Mouse (Mus musculus): ENCODE data around the gene Rnf43.

The Rnf43 gene

DNA sequence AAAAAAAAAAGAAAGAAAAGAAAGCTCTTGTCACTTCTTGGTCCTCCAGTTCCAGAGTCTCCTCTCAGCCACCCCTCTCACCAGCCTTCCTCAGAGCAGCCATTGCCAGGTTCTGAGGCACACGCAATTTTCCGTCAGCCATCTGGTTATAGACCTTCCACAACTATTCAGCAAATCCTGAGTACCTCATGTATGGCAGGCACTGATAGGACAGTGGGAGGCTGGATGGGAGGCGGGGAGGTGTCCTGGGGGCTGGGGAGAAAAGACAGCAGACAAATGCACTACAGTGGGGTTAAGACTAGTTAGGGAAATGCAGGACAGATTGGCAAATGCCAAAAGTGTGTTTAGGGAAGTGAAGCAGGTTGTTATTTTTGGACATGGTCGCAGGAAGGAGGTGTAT is 49.7 kb downstream of the Rnf43 start:
- no peak for DNase-seq (ENCODE audit: low spot score)

DNA sequence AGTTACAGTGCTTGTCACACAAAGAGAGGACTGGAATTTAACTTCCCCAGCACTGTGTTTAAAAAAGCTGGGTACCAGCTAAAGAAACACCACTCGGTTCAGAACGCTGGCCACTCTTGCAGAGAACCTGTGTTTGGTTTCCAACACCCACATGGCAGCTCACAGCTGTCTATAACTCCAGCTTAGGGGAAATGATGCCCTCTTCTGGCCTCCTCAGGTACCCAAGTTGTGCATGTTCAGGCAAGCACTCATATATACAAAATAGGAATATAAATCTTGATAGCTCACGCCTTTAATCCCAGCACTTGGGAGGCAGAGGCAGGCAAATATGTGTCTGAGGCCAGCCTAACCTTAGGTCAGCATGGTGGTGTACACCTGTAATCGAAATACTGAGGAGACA is 53.5 kb downstream of the Rnf43 start:
- no peak for DNase-seq (ENCODE audit: low spot score)

DNA sequence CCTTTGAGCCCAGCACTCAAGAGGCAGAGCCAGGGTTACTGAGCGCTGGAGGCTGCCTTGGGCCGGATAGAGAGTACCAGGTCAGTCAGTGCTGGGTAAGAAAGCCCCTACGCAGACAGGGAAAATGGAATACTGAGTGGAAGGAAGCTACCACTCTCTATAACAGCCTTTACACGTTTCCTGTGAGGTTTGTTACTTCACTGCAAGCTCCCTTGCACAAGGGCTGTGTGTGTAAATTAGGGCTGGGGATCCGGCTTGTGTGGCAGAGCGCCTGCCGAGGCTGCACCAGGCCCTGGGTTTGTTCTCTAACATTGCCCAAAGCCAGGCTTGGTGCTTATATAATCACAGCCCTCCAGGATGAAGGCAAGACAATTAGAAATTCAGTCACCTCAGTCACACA is 57.0 kb downstream of the Rnf43 start:
- no peak for DNase-seq (ENCODE audit: low spot score)

DNA sequence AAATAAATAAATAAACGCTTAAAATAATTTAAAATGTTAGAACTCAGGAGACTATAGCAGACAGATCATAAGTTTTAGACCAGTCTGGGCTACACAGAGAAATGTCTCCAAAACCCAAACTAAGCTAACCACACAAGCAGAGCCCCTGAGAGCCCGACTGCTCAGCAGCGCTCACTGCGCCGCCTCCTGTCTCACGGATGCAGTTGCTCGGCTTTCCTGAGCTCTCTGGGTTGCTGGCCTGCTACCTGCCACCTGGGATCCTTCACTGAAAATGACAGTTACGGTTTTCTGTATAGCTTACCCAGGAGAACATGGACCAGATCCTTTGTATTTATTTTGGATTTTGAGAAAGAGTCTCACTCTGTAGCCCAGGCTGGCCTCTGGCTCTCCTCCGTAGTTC is 57.8 kb downstream of the Rnf43 start:
- no peak for DNase-seq (ENCODE audit: low spot score)

DNA sequence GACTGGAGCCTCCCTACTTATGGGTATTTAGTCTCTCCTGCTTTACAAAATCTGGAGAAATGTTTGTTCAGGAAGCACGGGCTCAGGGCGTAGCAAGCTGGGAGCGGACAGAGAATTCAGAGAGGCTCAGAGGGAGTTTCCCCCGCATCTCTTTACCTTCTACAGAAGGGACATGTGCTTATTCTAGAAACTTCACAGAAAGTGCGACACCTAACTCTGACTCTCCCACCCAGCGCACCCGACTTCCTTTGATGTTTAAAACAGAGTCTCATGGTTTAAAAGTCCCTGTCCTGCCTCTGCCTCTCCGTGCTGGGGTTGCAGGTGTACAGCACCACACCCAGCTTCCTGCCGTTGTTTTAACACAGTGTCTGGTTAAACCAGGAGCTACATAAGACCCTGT is 58.3 kb downstream of the Rnf43 start:
- no peak for DNase-seq (ENCODE audit: low spot score)

DNA sequence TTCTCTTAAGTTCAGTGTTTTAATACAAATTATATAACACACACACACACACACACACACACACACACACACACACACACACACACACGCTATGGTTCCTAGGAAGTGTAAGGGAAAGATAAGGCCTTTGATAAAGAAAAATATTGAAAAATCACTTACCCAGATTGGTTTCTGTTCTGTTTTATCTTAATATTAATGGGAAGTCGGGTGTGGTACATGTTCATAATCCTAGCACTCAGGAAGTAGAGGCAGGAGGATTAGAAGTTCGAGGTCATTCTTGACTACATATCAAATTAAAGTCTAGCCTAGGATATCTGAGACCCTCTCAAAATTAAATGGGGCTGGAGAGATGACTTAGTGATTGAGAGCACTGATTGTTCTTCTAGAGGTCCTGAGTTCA is 59.6 kb downstream of the Rnf43 start:
- DNase-seq (ENCODE audit: low spot score) = no peak

DNA sequence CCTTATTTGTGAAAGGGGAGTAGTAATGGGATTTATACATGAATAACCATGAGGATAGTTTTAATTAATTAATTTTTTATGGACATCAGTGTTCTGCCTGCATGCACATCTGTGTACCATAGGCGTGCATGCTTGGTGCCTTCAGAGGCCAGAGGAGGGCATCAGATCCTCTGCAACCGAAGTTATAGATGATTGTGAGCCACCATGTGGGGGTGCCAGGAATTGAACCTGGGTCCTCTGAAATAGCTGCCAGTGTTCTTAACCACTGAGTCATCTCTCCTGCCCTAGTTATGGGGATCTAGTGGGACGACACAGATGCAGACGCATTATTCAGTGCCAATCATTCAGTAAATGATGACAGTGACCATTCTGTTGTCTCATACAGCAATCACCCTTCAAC is 60.4 kb downstream of the Rnf43 start:
- DNase-seq (ENCODE audit: low spot score) = no peak

DNA sequence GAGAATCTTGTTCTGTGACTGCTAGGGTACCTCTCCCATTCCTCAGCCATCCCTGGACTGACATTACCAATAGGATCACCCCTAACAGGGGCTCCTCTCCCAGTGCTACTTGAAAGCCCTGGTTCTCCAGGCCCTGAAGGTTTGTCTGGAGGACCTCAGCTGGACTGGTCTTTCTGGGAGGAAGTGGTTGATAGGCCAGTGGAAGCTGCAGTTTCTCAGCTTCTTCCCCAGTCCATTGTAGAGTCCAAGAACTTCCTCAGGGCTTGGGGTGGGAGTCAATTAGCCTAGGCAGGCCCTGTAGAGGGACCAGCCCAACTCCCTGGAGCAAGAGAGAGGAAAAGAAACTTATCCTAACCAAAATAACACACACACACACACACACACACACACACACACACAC is 63.0 kb downstream of the Rnf43 start:
- DNase-seq (ENCODE audit: low spot score) = no peak

DNA sequence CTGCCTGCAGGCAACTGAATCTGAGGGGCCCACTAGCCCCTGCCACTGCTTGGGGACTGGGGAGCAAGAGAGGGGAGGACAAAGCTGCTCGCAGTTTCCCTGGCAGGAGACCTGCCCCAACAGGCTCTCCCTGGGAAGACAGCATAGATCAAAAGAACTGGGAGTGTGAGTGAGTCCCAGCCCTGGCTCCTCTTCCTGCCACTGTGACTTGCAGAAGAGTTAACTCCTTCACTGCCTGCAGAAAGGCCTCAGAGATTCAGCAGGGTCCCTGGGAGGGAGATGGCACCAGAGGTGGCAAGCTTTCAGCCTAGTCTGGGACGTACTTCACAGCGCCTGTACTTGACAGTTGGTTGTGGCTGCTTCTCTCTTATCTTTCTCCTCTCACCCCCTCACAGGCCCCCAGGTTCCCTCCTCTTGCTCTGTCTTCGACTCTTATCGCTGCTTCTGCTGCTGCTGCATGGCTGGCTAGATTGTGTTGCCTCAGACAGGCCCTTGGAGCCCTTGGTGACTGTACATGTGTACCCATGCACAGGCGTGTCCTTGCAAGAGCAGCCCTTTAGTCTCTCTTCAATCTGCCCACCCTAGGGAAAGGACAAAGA is 63.5 kb downstream of the Rnf43 start:
- peak; percentile 60 for DNase-seq (ENCODE audit: low spot score)

DNA sequence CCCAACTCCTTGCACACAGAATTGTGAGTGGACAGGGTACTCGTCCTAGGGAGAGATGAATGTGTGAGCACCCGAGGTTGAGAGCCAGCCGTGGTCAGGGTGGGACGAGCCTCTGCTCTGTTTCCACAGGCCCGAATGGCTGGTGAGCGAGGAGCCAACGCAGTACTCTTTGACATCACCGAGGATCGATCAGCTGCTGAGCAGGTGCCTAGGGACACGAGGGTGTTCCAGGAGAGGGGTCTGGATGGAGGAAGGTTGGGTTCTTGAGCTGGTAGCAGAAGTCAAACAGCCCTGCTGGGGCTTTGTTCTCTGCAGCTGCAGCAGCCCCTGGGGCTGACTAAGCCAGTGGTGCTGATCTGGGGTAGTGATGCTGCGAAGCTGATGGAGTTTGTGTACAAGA is 64.5 kb downstream of the Rnf43 start:
- DNase-seq (ENCODE audit: low spot score) = no peak

DNA sequence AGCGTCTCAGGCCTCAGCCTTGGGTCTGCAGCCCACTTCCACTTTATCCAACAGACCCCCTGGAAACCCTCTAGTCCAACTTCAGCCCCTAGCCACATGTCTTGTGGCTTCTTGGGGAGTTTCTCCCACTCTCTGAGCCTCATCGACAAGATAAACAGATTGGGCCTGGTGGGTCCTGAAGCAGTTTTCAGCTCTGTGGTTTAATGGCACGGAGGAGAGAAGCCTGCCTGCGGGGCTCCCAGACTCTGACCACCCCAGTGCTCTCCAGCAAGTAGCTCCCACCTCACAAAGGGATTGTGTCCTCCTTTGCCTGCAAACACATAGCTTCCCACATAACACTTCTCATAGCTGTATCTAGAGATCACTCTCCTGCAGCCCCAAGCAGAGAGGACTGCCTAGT is 64.9 kb downstream of the Rnf43 start:
- no peak for DNase-seq (ENCODE audit: low spot score)

DNA sequence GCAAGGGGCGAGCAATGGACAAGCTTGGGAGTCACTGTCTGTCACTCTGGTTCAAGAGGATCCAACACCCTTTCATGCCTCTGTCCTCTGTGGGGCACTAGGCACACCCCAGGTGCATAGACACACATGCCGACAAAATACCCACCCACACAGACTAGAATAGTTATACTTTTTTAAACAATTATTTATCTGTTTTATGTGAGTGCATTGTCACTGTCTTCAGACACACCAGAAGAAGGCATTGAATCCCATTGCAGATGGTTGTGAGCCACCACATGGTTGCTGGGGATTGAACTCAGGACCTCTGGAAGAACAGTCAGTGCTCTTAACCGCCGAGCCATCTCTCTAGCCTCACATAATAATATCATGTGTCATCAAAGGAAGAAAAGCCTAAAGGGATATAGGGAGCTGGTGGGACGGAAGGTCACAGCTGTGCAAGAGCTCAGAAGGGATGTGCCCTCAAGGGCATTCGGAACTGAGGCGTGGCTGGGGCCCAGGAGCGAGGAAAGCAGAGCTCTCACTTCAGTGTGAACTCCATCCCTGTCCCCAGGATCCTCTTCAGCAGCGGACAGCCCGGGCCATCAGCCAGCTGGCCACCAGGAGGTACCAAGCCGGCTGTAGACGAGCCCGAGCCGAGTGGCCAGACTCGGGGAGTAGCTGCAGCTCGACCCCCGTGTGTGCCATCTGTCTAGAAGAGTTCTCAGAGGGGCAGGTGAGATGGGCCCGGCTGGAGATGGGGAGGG is 66.5 kb downstream of the Rnf43 start:
- no peak for DNase-seq (ENCODE audit: low spot score)

DNA sequence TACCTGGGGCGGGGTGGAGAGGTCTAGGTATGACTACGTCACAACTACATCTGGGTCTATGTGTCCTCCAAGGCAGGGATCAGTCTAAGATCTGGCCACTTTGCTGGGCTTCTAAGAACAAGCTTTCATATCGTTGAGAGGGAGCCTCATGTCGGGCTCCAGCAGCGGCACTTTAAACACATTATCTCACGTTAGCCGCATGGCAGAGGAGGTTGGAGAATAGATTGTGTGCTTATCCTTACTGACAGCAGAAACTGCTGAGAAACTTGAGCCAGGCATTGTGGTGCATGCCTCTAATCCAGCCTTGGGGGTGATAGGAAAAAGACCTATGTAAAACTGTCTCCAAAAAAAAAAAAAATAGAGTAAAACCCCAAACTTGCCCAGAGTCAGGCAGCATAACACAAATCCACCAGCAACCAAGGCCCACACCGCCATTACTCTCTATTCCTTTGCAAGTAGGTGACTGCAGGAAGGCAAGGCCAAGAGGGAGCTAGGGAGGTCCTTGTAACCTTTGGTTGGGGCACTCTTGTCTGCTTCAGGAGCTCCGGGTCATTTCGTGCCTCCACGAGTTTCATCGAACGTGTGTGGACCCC is 67.2 kb downstream of the Rnf43 start:
- DNase-seq (ENCODE audit: low spot score) = no peak

DNA sequence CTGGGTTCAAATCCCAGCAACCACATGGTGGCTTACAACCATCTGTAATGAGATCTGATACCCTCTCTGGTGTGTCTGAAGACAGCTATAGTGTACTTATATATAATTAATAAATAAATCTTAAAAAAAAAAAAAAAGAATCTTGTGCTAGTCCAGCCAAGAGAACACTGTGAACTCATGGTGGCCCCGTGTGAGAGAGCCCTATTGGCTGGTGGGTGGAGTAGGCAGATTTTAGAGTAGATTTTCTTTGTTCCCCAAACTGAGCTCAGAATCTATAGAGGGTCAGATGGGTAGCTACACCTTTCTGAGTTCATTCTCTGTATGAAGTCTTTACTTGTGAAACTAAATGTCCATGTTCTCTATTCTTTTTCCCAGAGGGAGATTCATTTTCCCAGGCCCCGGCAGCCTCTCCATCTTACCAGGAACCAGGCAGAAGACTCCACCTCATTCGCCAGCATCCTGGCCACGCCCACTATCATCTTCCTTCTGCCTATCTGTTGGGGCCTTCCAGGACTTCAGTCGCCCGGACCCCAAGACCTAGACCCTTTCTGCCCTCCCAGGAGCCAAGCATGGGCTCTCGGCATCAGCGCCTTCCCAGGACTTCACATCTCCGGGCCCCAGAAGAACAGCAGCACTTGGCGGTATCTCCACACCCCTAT is 68.3 kb downstream of the Rnf43 start:
- no peak for DNase-seq (ENCODE audit: low spot score)

DNA sequence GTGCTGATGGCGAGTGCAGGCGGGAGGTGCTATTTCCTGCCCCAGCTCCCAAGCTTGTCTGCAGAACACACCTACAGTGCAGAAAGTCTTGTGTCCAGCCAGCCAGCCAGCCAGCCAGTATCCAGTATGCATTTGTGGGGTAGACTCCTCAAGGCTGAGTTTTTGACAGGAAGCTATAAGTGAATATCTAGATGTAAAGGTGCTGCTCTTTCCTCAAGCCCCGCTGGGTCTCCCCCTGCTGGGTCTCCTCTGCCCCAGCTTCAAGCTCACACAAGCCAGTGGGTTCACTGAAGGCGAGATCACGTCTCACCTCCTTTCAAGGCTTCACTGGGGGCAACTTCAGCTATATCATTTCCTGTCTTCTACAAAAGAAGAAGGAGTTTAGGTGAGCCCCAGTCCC is 71.8 kb downstream of the Rnf43 start:
- DNase-seq (ENCODE audit: low spot score) = no peak

DNA sequence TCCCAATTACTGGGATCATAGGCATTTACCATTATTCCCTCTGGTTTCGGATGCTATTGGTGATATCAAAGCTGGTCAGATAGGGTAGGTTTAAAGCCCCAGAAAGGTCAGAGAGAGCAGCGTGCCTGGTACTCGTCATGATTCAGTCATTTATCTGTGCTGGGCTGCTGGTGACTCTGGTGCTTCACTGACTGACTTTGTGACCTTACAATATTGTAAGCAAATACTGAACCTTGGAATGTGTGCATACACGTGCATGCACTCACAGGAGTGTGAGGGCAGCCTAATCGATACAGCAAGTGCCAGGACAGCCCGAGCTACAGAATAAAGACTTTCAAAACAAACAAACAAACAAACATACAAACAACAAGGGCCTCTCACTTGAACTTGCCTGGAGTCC is 73.2 kb downstream of the Rnf43 start:
- no peak for DNase-seq (ENCODE audit: low spot score)

DNA sequence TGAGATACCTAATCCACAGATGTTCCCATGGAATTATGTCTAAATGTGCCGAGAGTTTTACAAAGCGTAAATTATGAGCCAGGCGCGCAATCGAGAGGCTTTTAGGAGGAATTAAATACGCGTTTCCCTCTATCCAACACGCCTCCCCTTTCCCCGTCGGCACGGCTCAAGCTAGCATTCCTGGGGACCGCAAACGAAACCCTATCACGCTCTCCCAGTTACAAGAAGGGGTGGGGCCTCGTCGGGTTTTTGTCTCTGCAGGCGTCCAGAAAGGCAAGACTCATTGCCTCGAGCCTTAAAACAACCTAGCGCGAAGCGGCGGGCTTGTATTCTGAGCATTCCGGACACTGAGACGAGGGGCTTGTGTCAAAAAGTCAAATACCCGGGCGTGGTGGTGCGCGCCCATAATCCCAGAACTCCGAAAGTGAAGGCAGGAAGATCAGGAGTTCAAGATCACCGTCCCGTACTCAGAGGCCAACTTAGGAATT is 74.2 kb downstream of the Rnf43 start:
- DNase-seq (ENCODE audit: low spot score) = peak; percentile 72

DNA sequence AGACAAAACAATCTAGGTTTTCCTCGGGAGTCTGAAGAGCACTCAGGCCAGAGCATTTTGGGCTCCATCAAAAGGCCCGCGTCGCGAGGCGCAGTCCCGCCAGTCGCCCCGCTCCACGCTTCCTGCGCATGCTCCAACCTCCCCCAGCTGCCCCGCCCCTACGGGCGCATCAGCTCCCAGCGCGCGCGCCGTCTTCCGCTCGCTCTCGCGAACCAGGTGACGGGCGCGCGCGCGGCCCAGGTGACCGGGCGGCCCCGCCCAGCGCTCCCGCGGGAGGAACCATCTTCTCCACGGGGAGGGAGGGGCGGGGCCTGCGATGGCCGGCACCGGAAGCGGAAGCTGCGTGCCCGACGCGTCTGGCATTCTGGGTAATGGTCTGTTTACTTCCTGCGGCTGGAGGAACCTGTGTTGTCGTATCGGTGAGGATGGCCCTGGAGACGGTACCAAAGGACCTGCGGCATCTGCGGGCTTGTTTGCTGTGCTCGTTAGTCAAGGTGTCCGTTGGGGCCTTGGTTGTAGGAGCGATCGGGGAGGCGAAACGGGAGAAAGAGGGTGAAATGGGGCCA is 74.7 kb downstream of the Rnf43 start, which contains the start of gene Supt4a:
TSS of gene Supt4a (plus strand) at position 378 of the 566 bp plus-strand sequence.
- DNase-seq (ENCODE audit: low spot score) = peak; percentile 95

DNA sequence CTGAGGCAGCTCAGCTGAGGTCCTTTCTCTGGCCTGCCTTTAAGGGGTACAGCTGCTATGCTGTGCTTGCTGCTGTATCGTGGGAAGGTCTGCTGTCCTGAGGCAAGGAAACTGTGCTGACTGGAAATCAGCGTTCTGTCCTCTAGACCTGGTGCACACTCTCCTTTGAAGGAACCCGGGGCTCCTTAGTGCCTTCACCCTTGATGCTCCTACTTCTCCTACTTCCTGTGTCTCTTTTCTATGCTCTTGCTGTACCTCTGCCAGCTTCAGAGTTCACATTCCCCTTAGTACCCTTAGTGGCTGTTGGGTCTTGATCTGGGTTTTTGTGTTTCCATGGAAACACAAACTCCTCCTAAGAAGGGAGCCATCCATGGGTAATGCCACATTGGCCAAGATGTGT is 81.2 kb downstream of the Rnf43 start:
- DNase-seq (ENCODE audit: low spot score) = no peak

DNA sequence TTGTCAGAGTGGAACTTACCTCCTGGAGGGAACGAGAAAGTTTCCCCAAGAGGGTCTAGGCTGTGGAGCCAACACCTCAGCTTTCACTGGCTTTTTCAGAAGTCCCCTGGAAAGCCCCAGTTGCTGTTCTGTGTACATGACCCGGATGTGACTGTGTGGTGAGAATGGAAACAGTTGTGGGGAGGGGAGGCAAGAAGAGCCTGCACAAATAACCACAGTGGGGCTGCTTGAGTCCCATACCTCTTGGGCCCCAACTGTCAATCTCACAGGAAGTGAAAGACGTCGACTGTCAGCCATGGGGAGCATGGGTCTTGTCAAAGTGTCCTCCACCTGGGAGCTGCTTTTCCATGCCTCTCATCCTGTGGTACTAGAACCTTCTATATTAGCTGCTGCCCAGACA is 82.4 kb downstream of the Rnf43 start:
- peak; percentile 65 for DNase-seq (ENCODE audit: low spot score)

DNA sequence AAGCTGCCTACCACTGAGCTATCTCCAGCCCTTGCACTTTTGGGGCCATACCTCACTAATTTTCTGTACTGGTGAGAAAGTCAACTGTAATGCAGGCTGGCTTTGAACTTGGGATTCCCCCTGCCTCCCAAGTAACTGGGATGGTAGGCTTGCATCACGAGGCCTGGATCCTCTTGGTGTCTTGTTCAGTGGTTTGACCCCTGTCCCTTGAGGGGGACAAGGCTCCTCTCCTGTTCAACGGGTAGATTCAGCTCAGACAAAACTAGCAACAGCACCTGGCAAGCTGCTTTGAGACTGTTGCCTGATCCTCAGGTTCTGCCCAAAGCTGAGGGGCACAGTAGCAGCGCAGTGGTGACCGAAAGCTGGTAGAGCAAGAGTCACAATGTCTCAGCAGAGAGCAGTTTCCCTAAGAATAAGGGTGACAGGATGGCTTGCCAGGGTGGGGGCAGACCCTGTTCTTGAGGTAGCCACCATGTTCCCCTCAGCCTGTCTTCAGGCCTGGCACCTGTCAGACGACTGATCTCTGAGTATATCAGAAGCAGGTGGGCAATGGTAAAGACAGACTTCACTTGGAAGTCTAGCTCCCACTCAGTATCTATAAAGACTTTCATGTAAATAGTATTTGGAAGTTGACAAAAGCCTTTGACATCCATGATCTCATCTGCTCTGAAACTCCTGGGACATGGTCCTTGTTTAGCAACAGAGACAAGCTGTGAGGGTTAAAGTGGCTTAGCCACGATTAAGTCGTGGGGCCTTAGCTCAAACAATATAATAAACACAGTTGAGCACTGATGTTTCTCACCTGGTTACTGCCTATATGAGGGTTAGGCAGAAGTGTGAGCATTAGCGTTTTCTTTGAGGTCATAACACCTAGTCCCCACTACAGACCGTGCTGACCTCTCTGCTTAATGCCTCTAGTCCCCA is 83.4 kb downstream of the Rnf43 start:
- no peak for DNase-seq (ENCODE audit: low spot score)

DNA sequence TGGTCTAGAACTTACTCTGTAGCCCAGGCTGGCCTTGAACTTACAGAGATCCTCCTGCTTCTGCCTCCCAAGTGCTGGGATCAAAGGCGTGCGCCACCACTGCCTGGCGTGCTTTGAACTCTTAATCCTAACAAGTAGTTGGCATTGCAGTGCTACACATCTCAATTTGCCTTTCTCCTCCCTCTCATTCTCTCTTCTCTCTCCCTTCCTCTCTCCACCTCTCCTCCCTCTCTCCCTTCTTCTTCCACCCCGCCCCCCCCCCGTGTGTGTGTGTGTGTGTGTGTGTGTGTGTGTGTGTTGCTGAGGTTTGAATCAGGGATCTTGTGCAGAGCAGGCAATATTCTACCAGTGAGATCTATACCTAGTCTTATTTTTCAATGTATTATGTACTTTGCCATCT is 84.8 kb downstream of the Rnf43 start:
- DNase-seq (ENCODE audit: low spot score) = no peak
